Mouse (Mus musculus) E14TG2a.4 (cell line): ENCODE measurements at regions not wholly inside any gene's neighbourhood (a gene's known extent, or its start where the extent isn't known, plus 50 kb on each side); places are given as distances from the start of the nearest gene placed in this dataset.

Experiments used
- H3K27me3 ChIP-seq: 2 replicates; pipeline ENCODE4 v1.6.1; 2014; ENCODE audit warnings: low read length, control low read depth; ENCODE audit not compliant: insufficient read depth
- H3K36me3 ChIP-seq: 2 replicates; pipeline ENCODE4 v1.6.1; 2014; ENCODE audit warnings: low read length, control low read depth; ENCODE audit not compliant: insufficient read depth
- H3K4me1 ChIP-seq: replicated peaks from 2 replicates; pipeline ENCODE4 v1.6.1; 2014; ENCODE audit warnings: low read depth, low read length, control low read depth
- H3K4me3 ChIP-seq: replicated peaks from 2 replicates; pipeline ENCODE4 v1.5.1; 2014; ENCODE audit warnings: mild to moderate bottlenecking, low read length
- H3K9me3 ChIP-seq: 2 replicates; pipeline ENCODE4 v1.6.1; 2014; ENCODE audit warnings: low read length, control low read depth
- CTCF ChIP-seq: conservative IDR thresholded peaks from 2 replicates; pipeline ENCODE4 v1.5.1; 2014; ENCODE audit warnings: low read length
- NANOG ChIP-seq: IDR thresholded peaks from 2 replicates; pipeline ENCODE4 v1.6.1; 2014; ENCODE audit warnings: borderline replicate concordance, low read length, mixed read lengths
- POU5F1 ChIP-seq: IDR thresholded peaks from 2 replicates; pipeline ENCODE4 v1.6.1; 2014; ENCODE audit warnings: low read length, borderline replicate concordance

DNA sequence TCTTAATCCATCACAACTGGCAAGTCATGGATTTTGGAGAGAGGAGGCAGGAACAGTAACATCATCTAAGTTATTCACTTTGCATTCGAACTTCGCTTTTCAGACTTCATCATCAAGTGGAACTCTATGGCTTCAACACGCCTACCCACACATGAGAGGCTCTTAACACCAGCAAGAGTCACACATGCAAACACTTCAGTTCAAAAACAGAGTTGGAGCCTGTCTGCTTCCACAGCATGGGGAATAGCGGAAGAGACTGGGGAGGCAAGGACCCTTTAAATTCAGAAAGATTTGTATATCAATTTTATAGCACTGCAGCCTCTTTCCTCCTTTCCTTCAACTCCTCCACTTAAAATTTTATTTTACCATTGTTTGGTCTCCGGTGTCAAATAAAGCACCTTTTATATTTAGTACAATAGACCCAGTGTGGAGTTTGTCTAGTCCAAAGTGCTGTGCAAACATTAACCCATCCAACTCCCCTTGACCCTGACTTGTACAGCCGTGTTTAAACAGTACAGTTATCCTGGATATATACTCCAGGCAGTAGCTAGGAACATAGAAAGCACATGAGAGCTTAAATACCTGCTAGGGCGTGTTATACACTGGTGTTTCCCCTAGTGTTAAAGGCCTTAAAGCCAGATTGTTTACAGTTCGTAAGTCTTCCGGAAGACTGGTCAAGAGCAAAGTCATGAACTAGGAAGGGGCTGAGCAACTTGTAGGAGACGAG, 203.5 kb downstream of the Fgf9 start:
- Histone ChIP-seq H3K27me3 (no peaks in the 10 kb centered on the region), H3K4me1 (no peaks in the 10 kb centered on the region), H3K4me3 (no peak overlapping the region), H3K36me3 (no peaks in the 10 kb centered on the region), H3K9me3 (no peaks in the 10 kb centered on the region)
- TF ChIP-seq POU5F1: no peak
- no peak for TF ChIP-seq CTCF
- no peak for TF ChIP-seq NANOG

- peaks cover 5% of the 10 kb centered on the region; the same call in 1 of the 2 replicates for H3K27me3 ChIP-seq
- H3K4me1 ChIP-seq: no peaks in the 10 kb centered on the region
Measured at GRCm38 (mm10) chr14:58265373-58265772, 195.0 kb downstream of the Fgf9 start.

DNA sequence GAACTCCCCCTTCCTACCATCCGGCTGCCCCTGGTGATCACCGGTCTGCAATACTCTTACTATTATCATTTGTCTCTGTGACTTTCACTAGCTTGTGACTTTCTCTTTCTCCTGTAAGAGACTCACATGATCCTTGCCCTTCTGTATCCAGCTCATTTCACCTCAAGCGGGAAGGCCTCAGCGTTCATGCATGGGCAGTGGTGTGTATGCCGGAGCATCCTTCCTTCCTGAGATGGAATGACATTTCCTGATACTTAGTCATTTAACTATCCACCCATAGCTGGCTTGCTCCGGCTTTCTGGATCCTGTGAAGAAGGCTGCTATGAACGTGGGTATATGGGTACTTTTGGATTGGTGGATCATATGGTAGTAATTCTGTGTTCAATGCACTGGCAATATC, 194.1 kb downstream of the Fgf9 start:
- Histone ChIP-seq H3K9me3 (peaks cover 5% of the 10 kb centered on the region; the same call in 1 of the 2 replicates), H3K4me1 (no peaks in the 10 kb centered on the region), H3K4me3 (no peak overlapping the region), H3K36me3 (no peaks in the 10 kb centered on the region), H3K27me3 (peaks cover 5% of the 10 kb centered on the region; the same call in 1 of the 2 replicates)
- TF ChIP-seq POU5F1 (no peak), NANOG (no peak), CTCF (no peak)

More at GRCm38 (mm10) chr14:58265373-58265772, 195.0 kb downstream of the Fgf9 start:
- no peak overlapping the region for H3K4me3 ChIP-seq
- peaks cover 5% of the 10 kb centered on the region; the same call in 1 of the 2 replicates for H3K9me3 ChIP-seq
- no peaks in the 10 kb centered on the region for H3K36me3 ChIP-seq
- TF ChIP-seq NANOG (no peak), POU5F1 (no peak), CTCF (no peak)

GRCm38 (mm10) chr14:58253369-58253968, 183.1 kb downstream of the Fgf9 start:
- Histone ChIP-seq H3K36me3 (no peaks in the 10 kb centered on the region), H3K4me1 (peaks cover 13% of the 10 kb centered on the region), H3K27me3 (no peaks in the 10 kb centered on the region), H3K9me3 (no peaks in the 10 kb centered on the region), H3K4me3 (no peak overlapping the region)
- TF ChIP-seq NANOG (no peak), CTCF (no peak), POU5F1 (no peak)

DNA sequence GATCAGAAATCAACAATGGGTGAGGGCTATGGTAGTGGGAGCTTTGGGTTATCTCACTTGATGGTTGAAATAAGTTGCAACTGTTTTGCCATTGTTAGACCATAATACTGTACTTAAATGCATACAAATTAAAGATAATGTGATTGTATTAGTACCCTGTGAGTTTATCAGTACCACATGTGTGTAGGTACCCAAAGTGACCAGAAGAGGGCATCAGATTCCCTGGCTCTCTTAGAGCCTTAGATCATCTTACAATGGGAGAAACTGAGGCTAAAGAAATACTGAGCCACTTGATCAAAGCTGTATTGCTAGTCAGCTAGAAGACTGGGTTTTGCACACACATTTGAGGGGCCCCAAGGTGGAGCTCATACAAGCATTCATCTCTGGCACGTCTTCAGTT, 155.5 kb downstream of the Fgf9 start:
- no peak overlapping the region for H3K4me3 ChIP-seq
- peaks cover 14% of the 10 kb centered on the region for H3K4me1 ChIP-seq
- no peaks in the 10 kb centered on the region for H3K36me3 ChIP-seq
- no peaks in the 10 kb centered on the region for H3K9me3 ChIP-seq
- H3K27me3 ChIP-seq: no peaks in the 10 kb centered on the region
- TF ChIP-seq NANOG (no peak), CTCF (peak; percentile 70)

- no peaks in the 10 kb centered on the region for H3K36me3 ChIP-seq
- no peaks in the 10 kb centered on the region for H3K9me3 ChIP-seq
- no peak for TF ChIP-seq CTCF
- TF ChIP-seq POU5F1: no peak
- no peak for TF ChIP-seq NANOG
- peaks cover 14% of the 10 kb centered on the region for H3K4me1 ChIP-seq
- no peak overlapping the region for H3K4me3 ChIP-seq
- H3K27me3 ChIP-seq: no peaks in the 10 kb centered on the region
Measured at GRCm38 (mm10) chr14:58224419-58224818, 154.1 kb downstream of the Fgf9 start.

- no peaks in the 10 kb centered on the region for H3K27me3 ChIP-seq
- H3K9me3 ChIP-seq: no peaks in the 10 kb centered on the region
- no peak for TF ChIP-seq CTCF
- no peak for TF ChIP-seq NANOG
- TF ChIP-seq POU5F1: no peak
- H3K36me3 ChIP-seq: no peaks in the 10 kb centered on the region
- no peak overlapping the region for H3K4me3 ChIP-seq
- no peaks in the 10 kb centered on the region for H3K4me1 ChIP-seq
Measured at GRCm38 (mm10) chr14:58208401-58208800, 138.1 kb downstream of the Fgf9 start.

DNA sequence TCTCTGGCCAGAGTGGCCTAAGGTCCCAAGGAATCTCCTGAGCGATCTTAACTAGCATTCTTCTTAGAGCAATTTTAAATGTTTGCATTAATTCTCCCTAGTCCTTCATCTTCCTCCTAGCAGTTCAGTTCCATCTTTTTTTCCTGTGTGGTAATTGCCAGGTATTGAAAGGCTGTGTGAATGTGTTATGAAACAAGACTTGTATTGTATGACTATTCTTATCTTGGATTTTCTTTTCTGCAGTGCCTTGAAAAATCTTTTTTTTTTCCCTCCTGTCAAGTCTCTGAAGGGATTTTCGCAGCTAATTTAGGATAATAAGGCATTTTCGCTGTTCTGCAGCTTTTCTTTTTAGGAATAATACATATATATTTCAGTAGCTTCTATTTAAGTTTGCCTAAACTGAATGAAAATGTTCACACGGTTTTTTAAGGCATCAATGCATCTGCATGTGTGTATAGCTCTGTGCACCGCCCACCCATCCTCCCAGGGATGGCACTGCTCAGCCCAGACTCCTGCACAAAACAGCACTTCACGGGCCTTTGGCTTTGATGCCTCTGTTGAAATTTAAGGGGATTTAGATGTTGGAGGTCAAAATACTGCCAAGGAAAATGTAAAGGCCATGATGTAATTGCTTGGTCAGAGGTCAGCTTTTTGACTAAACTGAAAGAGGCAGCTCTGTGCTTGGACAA, 132.4 kb downstream of the Fgf9 start:
- no peaks in the 10 kb centered on the region for H3K9me3 ChIP-seq
- no peaks in the 10 kb centered on the region for H3K36me3 ChIP-seq
- H3K4me1 ChIP-seq: no peaks in the 10 kb centered on the region
- TF ChIP-seq CTCF (no peak), NANOG (no peak), POU5F1 (no peak)
- no peaks in the 10 kb centered on the region for H3K27me3 ChIP-seq
- H3K4me3 ChIP-seq: no peak overlapping the region
